Mouse (Mus musculus): ENCODE results near the gene Fhit. TPM values are rescaled to one million over a fixed set of nuclear protein-coding genes. Genes with fewer than 3 reads are reported as not detected.

The Fhit gene
- polyA plus RNA-seq, 1 experiment from 2014 or later: 1.6 TPM

- H3K4me1 ChIP-seq (replicated peaks): no peaks in the 10 kb centered on the region
- no peaks in the 10 kb centered on the region for H3K27me3 ChIP-seq
- 63% methylated on average over 1 of the region's 1 CpGs for WGBS (ENCODE audit: insufficient replicate concordance)
- ATAC-seq (ENCODE audit: low read depth) (no peak), DNase-seq (no peak)
- H3K4me2 ChIP-seq: no peak overlapping the region
- no peaks in the 10 kb centered on the region for H3K9me3 ChIP-seq (replicated peaks)
- no peak overlapping the region for H3K4me3 ChIP-seq (replicated peaks)
- H3K27ac ChIP-seq: no peak overlapping the region
- H3K36me3 ChIP-seq: no peaks in the 10 kb centered on the region
- H3K9ac ChIP-seq: no peak overlapping the region
Observed at GRCm38 (mm10) chr14:9648416-9648815, 1513.4 kb downstream of the Fhit start.

- H3K4me2 ChIP-seq: no peak overlapping the region
- no peak overlapping the region for H3K27ac ChIP-seq
- no peaks in the 10 kb centered on the region for H3K27me3 ChIP-seq
- 66% methylated on average over 7 of the region's 7 CpGs for WGBS (ENCODE audit: insufficient replicate concordance)
- DNase-seq (no peak), ATAC-seq (ENCODE audit: low read depth) (no peak)
- no peaks in the 10 kb centered on the region for H3K36me3 ChIP-seq
- H3K9me3 ChIP-seq (replicated peaks): no peaks in the 10 kb centered on the region
- no peak overlapping the region for H3K9ac ChIP-seq
- H3K4me1 ChIP-seq (replicated peaks): no peaks in the 10 kb centered on the region
- H3K4me3 ChIP-seq (replicated peaks): no peak overlapping the region
Observed at GRCm38 (mm10) chr14:9646233-9646632, 1515.6 kb downstream of the Fhit start.

GRCm38 (mm10) chr14:9644216-9645166, 1517.3 kb downstream of the Fhit start:
- no peaks in the 10 kb centered on the region for H3K4me1 ChIP-seq (replicated peaks)
- no peak overlapping the region for H3K4me3 ChIP-seq (replicated peaks)
- WGBS (ENCODE audit: insufficient replicate concordance): 48% methylated on average over 9 of the region's 9 CpGs
- H3K4me2 ChIP-seq: no peak overlapping the region
- H3K36me3 ChIP-seq: no peaks in the 10 kb centered on the region
- H3K27ac ChIP-seq: no peak overlapping the region
- no peaks in the 10 kb centered on the region for H3K9me3 ChIP-seq (replicated peaks)
- DNase-seq (no peak), ATAC-seq (ENCODE audit: low read depth) (no peak)
- no peak overlapping the region for H3K9ac ChIP-seq
- H3K27me3 ChIP-seq: no peaks in the 10 kb centered on the region

GRCm38 (mm10) chr14:9643700-9644099, 1518.1 kb downstream of the Fhit start:
- WGBS (ENCODE audit: insufficient replicate concordance): 72% methylated on average over 7 of the region's 7 CpGs
- no peaks in the 10 kb centered on the region for H3K4me1 ChIP-seq (replicated peaks)
- H3K4me2 ChIP-seq: no peak overlapping the region
- H3K9ac ChIP-seq: no peak overlapping the region
- no peaks in the 10 kb centered on the region for H3K9me3 ChIP-seq (replicated peaks)
- no peaks in the 10 kb centered on the region for H3K36me3 ChIP-seq
- H3K4me3 ChIP-seq (replicated peaks): no peak overlapping the region
- DNase-seq (no peak), ATAC-seq (ENCODE audit: low read depth) (no peak)
- no peak overlapping the region for H3K27ac ChIP-seq
- H3K27me3 ChIP-seq: no peaks in the 10 kb centered on the region

GRCm38 (mm10) chr14:9642628-9643027, 1519.2 kb downstream of the Fhit start:
- 58% methylated on average over 6 of the region's 6 CpGs for WGBS (ENCODE audit: insufficient replicate concordance)
- H3K27ac ChIP-seq: no peak overlapping the region
- H3K4me1 ChIP-seq (replicated peaks): no peaks in the 10 kb centered on the region
- H3K4me3 ChIP-seq (replicated peaks): no peak overlapping the region
- H3K9ac ChIP-seq: no peak overlapping the region
- no peaks in the 10 kb centered on the region for H3K9me3 ChIP-seq (replicated peaks)
- no peaks in the 10 kb centered on the region for H3K27me3 ChIP-seq
- no peak for ATAC-seq (ENCODE audit: low read depth)
- H3K4me2 ChIP-seq: no peak overlapping the region
- no peak for DNase-seq
- H3K36me3 ChIP-seq: no peaks in the 10 kb centered on the region

- H3K36me3 ChIP-seq: no peaks in the 10 kb centered on the region
- no peak overlapping the region for H3K4me3 ChIP-seq (replicated peaks)
- DNase-seq: no peak
- no peak for ATAC-seq (ENCODE audit: low read depth)
- H3K4me2 ChIP-seq: no peak overlapping the region
- H3K4me1 ChIP-seq (replicated peaks): no peaks in the 10 kb centered on the region
- no peaks in the 10 kb centered on the region for H3K27me3 ChIP-seq
- WGBS (ENCODE audit: insufficient replicate concordance): 70% methylated on average over 3 of the region's 3 CpGs
- no peaks in the 10 kb centered on the region for H3K9me3 ChIP-seq (replicated peaks)
- no peak overlapping the region for H3K27ac ChIP-seq
- no peak overlapping the region for H3K9ac ChIP-seq
Observed at GRCm38 (mm10) chr14:9642068-9642467, 1519.8 kb downstream of the Fhit start.

- ATAC-seq (ENCODE audit: low read depth): no peak
- no peaks in the 10 kb centered on the region for H3K36me3 ChIP-seq
- no peak overlapping the region for H3K4me3 ChIP-seq (replicated peaks)
- DNase-seq: no peak
- H3K4me1 ChIP-seq (replicated peaks): no peaks in the 10 kb centered on the region
- no peak overlapping the region for H3K27ac ChIP-seq
- H3K9ac ChIP-seq: no peak overlapping the region
- WGBS (ENCODE audit: insufficient replicate concordance): 58% methylated on average over 1 of the region's 1 CpGs
- no peak overlapping the region for H3K4me2 ChIP-seq
- H3K9me3 ChIP-seq (replicated peaks): no peaks in the 10 kb centered on the region
- no peaks in the 10 kb centered on the region for H3K27me3 ChIP-seq
Observed at GRCm38 (mm10) chr14:9634247-9634991, 1527.4 kb downstream of the Fhit start.

- Histone ChIP-seq H3K4me3 (replicated peaks) (no peak overlapping the region), H3K4me2 (no peak overlapping the region), H3K9me3 (replicated peaks) (no peaks in the 10 kb centered on the region), H3K36me3 (no peaks in the 10 kb centered on the region), H3K27me3 (no peaks in the 10 kb centered on the region), H3K9ac (no peak overlapping the region), H3K27ac (no peak overlapping the region), H3K4me1 (replicated peaks) (no peaks in the 10 kb centered on the region)
- DNase-seq (no peak), ATAC-seq (ENCODE audit: low read depth) (no peak)
- 31% methylated on average over 3 of the region's 3 CpGs for WGBS (ENCODE audit: insufficient replicate concordance)
Observed at GRCm38 (mm10) chr14:9632537-9632936, 1529.3 kb downstream of the Fhit start.

GRCm38 (mm10) chr14:9623219-9624043, 1538.4 kb downstream of the Fhit start:
- no peaks in the 10 kb centered on the region for H3K36me3 ChIP-seq

GRCm38 (mm10) chr14:9620902-9621540, 1540.8 kb downstream of the Fhit start:
- Histone ChIP-seq H3K27me3 (no peaks in the 10 kb centered on the region), H3K36me3 (no peaks in the 10 kb centered on the region), H3K4me3 (replicated peaks) (no peak overlapping the region), H3K4me2 (no peak overlapping the region), H3K9me3 (replicated peaks) (no peaks in the 10 kb centered on the region), H3K4me1 (replicated peaks) (no peaks in the 10 kb centered on the region), H3K9ac (no peak overlapping the region), H3K27ac (peak overlapping the region; percentile 61)
- WGBS (ENCODE audit: insufficient replicate concordance): 32% methylated on average over 3 of the region's 3 CpGs
- ATAC-seq (ENCODE audit: low read depth): no peak
- DNase-seq: no peak

More at GRCm38 (mm10) chr14:9623219-9624043, 1538.4 kb downstream of the Fhit start:
- Histone ChIP-seq H3K27ac (no peak overlapping the region), H3K4me1 (replicated peaks) (no peaks in the 10 kb centered on the region), H3K27me3 (no peaks in the 10 kb centered on the region), H3K9ac (no peak overlapping the region), H3K4me2 (no peak overlapping the region), H3K9me3 (replicated peaks) (no peaks in the 10 kb centered on the region), H3K4me3 (replicated peaks) (no peak overlapping the region)
- DNase-seq (no peak), ATAC-seq (ENCODE audit: low read depth) (no peak)
- 64% methylated on average over 6 of the region's 6 CpGs for WGBS (ENCODE audit: insufficient replicate concordance)
